Mouse (Mus musculus): Measurements from ENCODE around the gene Lrch2. TPM values are rescaled to one million over a fixed set of nuclear protein-coding genes. Genes with fewer than 3 reads are reported as not detected.

The Lrch2 gene
- not detected in 2 replicates for total RNA-seq (2012; rRNA removed)
- polyA plus RNA-seq (2012; ENCODE audit: insufficient read depth in 1 of 2, insufficient read length in 2 of 2, low read depth in 1 of 2, low replicate concordance in 2 of 2, missing spikeins in 1 of 2) = not detected

GRCm38 (mm10) chrX:147553421-147554201, at the start of gene Lrch2:
Gene Lrch2 (minus strand): TSS chrX:147554081.
- Histone ChIP-seq H3K9me3 (replicated peaks; ENCODE audit: insufficient read depth, low read length) (no peaks in the 10 kb centered on the region), H3K27me3 (ENCODE audit: control insufficient read depth in 1 of 2, insufficient read depth in 2 of 2, low read length in 2 of 2) (no peaks in the 10 kb centered on the region), H3K79me2 (ENCODE audit: control insufficient read depth, insufficient read depth, low read length, poor library complexity) (no peaks in the 10 kb centered on the region), H3K4me3 (ENCODE audit: control insufficient read depth in 1 of 2, insufficient read depth in 1 of 2, low read depth in 2 of 2, low read length in 2 of 2) (no peak within 1 kb of the TSS), H3K36me3 (ENCODE audit: control insufficient read depth in 1 of 2, insufficient read depth in 2 of 2, low read length in 2 of 2) (no peaks in the 10 kb centered on the region), H3K27ac (ENCODE audit: control insufficient read depth, low read depth, low read length) (no peak within 1 kb of the TSS), H3K9ac (ENCODE audit: control insufficient read depth, low read depth, low read length, poor library complexity, severe bottlenecking) (no peak within 1 kb of the TSS), H3K4me1 (ENCODE audit: control insufficient read depth in 1 of 2, insufficient read depth in 2 of 2, low read length in 2 of 2) (no peaks in the 10 kb centered on the region)
- TF ChIP-seq JUND (IDR thresholded peaks at IDR 0.05; ENCODE audit: low read depth, low read length) (no peak), ZMIZ1 (IDR thresholded peaks at IDR 0.05; ENCODE audit: low read depth, low read length) (no peak), POLR2A (IDR thresholded peaks at IDR 0.05; ENCODE audit: control insufficient read depth in 1 of 2, insufficient read depth in 1 of 2, low read depth in 1 of 2, low read length in 2 of 2, poor library complexity in 1 of 2) (no peak), ZKSCAN1 (IDR thresholded peaks at IDR 0.05; ENCODE audit: low read depth, low read length) (no peak), TBP (IDR thresholded peaks at IDR 0.05; ENCODE audit: low read depth, low read length) (no peak), ZC3H11A (IDR thresholded peaks at IDR 0.05; ENCODE audit: low read depth, low read length) (no peak), MYC (IDR thresholded peaks at IDR 0.05; ENCODE audit: low read depth, low read length) (no peak), ZNF384 (IDR thresholded peaks at IDR 0.05; ENCODE audit: low read depth, low read length) (no peak), GABPA (IDR thresholded peaks at IDR 0.05; ENCODE audit: low read depth, low read length) (no peak), MXI1 (IDR thresholded peaks at IDR 0.05; ENCODE audit: low read depth, low read length) (no peak), ETS1 (IDR thresholded peaks at IDR 0.05; ENCODE audit: low read depth, low read length) (no peak), POLR2AphosphoS2 (IDR thresholded peaks at IDR 0.05; ENCODE audit: low read length) (no peak), RCOR1 (IDR thresholded peaks at IDR 0.05; ENCODE audit: low read depth, low read length) (no peak), MAX (IDR thresholded peaks at IDR 0.05; ENCODE audit: low read length) (no peak), UBTF (IDR thresholded peaks at IDR 0.05; ENCODE audit: borderline replicate concordance, insufficient read depth, low read depth, low read length) (no peak), RAD21 (IDR thresholded peaks at IDR 0.05; ENCODE audit: low read depth, low read length) (no peak), NRF1 (IDR thresholded peaks at IDR 0.05; ENCODE audit: insufficient read depth, low read depth, low read length, poor library complexity, severe bottlenecking) (no peak)
- no peak for DNase-seq (ENCODE audit: low read depth, low spot score)

GRCm38 (mm10) chrX:147540934-147541870, 12.7 kb downstream of the Lrch2 start:
- Histone ChIP-seq H3K27ac (ENCODE audit: control insufficient read depth, low read depth, low read length) (no peak overlapping the region), H3K27me3 (ENCODE audit: control insufficient read depth in 1 of 2, insufficient read depth in 2 of 2, low read length in 2 of 2) (no peaks in the 10 kb centered on the region), H3K79me2 (ENCODE audit: control insufficient read depth, insufficient read depth, low read length, poor library complexity) (no peaks in the 10 kb centered on the region), H3K4me3 (ENCODE audit: control insufficient read depth in 1 of 2, insufficient read depth in 1 of 2, low read depth in 2 of 2, low read length in 2 of 2) (no peak overlapping the region), H3K4me1 (ENCODE audit: control insufficient read depth in 1 of 2, insufficient read depth in 2 of 2, low read length in 2 of 2) (no peaks in the 10 kb centered on the region), H3K9ac (ENCODE audit: control insufficient read depth, low read depth, low read length, poor library complexity, severe bottlenecking) (no peak overlapping the region), H3K9me3 (replicated peaks; ENCODE audit: insufficient read depth, low read length) (no peaks in the 10 kb centered on the region), H3K36me3 (ENCODE audit: control insufficient read depth in 1 of 2, insufficient read depth in 2 of 2, low read length in 2 of 2) (no peaks in the 10 kb centered on the region)
- no peak for DNase-seq (ENCODE audit: low read depth, low spot score)
- TF ChIP-seq TAL1 (IDR thresholded peaks at IDR 0.05; ENCODE audit: low read length) (no peak), MYB (IDR thresholded peaks at IDR 0.05; ENCODE audit: low read depth, low read length) (no peak), GABPA (IDR thresholded peaks at IDR 0.05; ENCODE audit: low read depth, low read length) (no peak), HCFC1 (IDR thresholded peaks at IDR 0.05; ENCODE audit: low read depth, low read length) (no peak), RCOR1 (IDR thresholded peaks at IDR 0.05; ENCODE audit: low read depth, low read length) (no peak), MYC (IDR thresholded peaks at IDR 0.05; ENCODE audit: low read depth, low read length) (no peak), SMC3 (IDR thresholded peaks at IDR 0.05; ENCODE audit: low read depth, low read length) (no peak), ZMIZ1 (IDR thresholded peaks at IDR 0.05; ENCODE audit: low read depth, low read length) (no peak), MXI1 (IDR thresholded peaks at IDR 0.05; ENCODE audit: low read depth, low read length) (no peak), POLR2AphosphoS2 (IDR thresholded peaks at IDR 0.05; ENCODE audit: low read length) (no peak), NELFE (IDR thresholded peaks at IDR 0.05; ENCODE audit: low read depth, low read length) (no peak), GATA1 (IDR thresholded peaks at IDR 0.05; ENCODE audit: low read depth, low read length) (no peak), USF1 (IDR thresholded peaks at IDR 0.05; ENCODE audit: low read depth, low read length) (no peak), MAX (IDR thresholded peaks at IDR 0.05; ENCODE audit: low read length) (no peak), USF2 (IDR thresholded peaks at IDR 0.05; ENCODE audit: borderline replicate concordance in 1 of 2, insufficient read depth in 1 of 2, low read depth in 1 of 2, low read length in 2 of 2) (no peak), NRF1 (IDR thresholded peaks at IDR 0.05; ENCODE audit: insufficient read depth, low read depth, low read length, poor library complexity, severe bottlenecking) (no peak)

Data from MEL (cell line).